Mouse (Mus musculus) forebrain, embryonic 13.5 days (tissue): Measurements from ENCODE around the gene Arid1a. TPM values are rescaled to one million over a fixed set of nuclear protein-coding genes. Genes with fewer than 3 reads are reported as not detected.

ENCODE experiments used
- ATAC-seq: fragments of 200-750 bp; cut with Nextera tagmentation; 2 replicates; pipeline ENCODE4 v1.8.0; 2017
- H3K27ac ChIP-seq: fragments of 300-500 bp; sonication (generic); 2 replicates; pipeline ENCODE4 v1.5.1; 2015; ENCODE audit warnings: inconsistent platforms, mild to moderate bottlenecking, moderate library complexity
- H3K27me3 ChIP-seq: fragments of 300-500 bp; sonication (generic); 2 replicates; pipeline ENCODE4 v1.6.1; 2015; ENCODE audit warnings: mild to moderate bottlenecking, inconsistent platforms
- H3K36me3 ChIP-seq: fragments of 300-500 bp; sonication (generic); 2 replicates; pipeline ENCODE4 v1.6.1; 2015; ENCODE audit warnings: mild to moderate bottlenecking, inconsistent platforms; ENCODE audit not compliant: poor library complexity, severe bottlenecking
- H3K4me1 ChIP-seq: fragments of 300-500 bp; sonication (generic); 2 replicates; pipeline ENCODE4 v1.6.1; 2015; ENCODE audit warnings: inconsistent platforms
- H3K4me2 ChIP-seq: fragments of 300-500 bp; sonication (generic); 2 replicates; pipeline ENCODE4 v1.6.1; 2015; ENCODE audit warnings: inconsistent platforms, mild to moderate bottlenecking, moderate library complexity
- H3K4me3 ChIP-seq: fragments of 300-500 bp; sonication (generic); 2 replicates; pipeline ENCODE4 v1.5.1; 2015; ENCODE audit warnings: mild to moderate bottlenecking, inconsistent platforms
- H3K9ac ChIP-seq: fragments of 300-500 bp; sonication (generic); 2 replicates; pipeline ENCODE4 v1.6.1; 2015; ENCODE audit warnings: mild to moderate bottlenecking, inconsistent platforms
- H3K9me3 ChIP-seq: fragments of 300-500 bp; sonication (generic); replicated peaks from 2 replicates; pipeline ENCODE4 v1.6.1; 2016; ENCODE audit warnings: inconsistent platforms
- WGBS: fragments of 180-500 bp; shearing (Covaris S2); methylation state at CpG from one replicate; pipeline ENCODE4 v1.1.7; 2015; 5-methylcytosine and 5-hydroxymethylcytosine counted together
- polyA plus RNA-seq: library from polyadenylated mRNA; unstranded; fragments of >200 nt; fragmentation: Nextera tagmentation; extraction: Ambion mirVana; gene quantifications from 2 replicates; pipeline ENCODE4 v1.2.1, GENCODE M21; 2015

Arid1a gene
- polyA plus RNA-seq, 1 experiment from 2014 or later = 44.7 TPM

GRCm38 (mm10) chr4:133688417-133689067 lies 68.0 kb downstream of the Arid1a start:
- Histone ChIP-seq H3K27me3 (no peaks in the 10 kb centered on the region), H3K27ac (no peak overlapping the region)
- 62% methylated on average over 7 of the region's 7 CpGs for WGBS

GRCm38 (mm10) chr4:133687126-133687525 lies 69.4 kb downstream of the Arid1a start:
- no peak for ATAC-seq
- H3K4me2 ChIP-seq = no peak overlapping the region
- peaks cover 26% of the 10 kb centered on the region for H3K4me1 ChIP-seq
- H3K4me3 ChIP-seq = no peak overlapping the region
- no peak overlapping the region for H3K9ac ChIP-seq
- peaks cover 99% of the 10 kb centered on the region for H3K36me3 ChIP-seq
- no peak overlapping the region for H3K27ac ChIP-seq
- H3K27me3 ChIP-seq = no peaks in the 10 kb centered on the region
- 85% methylated on average over 5 of the region's 5 CpGs for WGBS
- no peaks in the 10 kb centered on the region for H3K9me3 ChIP-seq

More at GRCm38 (mm10) chr4:133688417-133689067, 68.0 kb downstream of the Arid1a start:
- no peak overlapping the region for H3K4me3 ChIP-seq
- H3K9ac ChIP-seq = no peak overlapping the region
- peaks cover 26% of the 10 kb centered on the region for H3K4me1 ChIP-seq
- H3K36me3 ChIP-seq = peaks cover 100% of the 10 kb centered on the region
- H3K9me3 ChIP-seq = no peaks in the 10 kb centered on the region
- ATAC-seq = peak; percentile 59
- no peak overlapping the region for H3K4me2 ChIP-seq

DNA sequence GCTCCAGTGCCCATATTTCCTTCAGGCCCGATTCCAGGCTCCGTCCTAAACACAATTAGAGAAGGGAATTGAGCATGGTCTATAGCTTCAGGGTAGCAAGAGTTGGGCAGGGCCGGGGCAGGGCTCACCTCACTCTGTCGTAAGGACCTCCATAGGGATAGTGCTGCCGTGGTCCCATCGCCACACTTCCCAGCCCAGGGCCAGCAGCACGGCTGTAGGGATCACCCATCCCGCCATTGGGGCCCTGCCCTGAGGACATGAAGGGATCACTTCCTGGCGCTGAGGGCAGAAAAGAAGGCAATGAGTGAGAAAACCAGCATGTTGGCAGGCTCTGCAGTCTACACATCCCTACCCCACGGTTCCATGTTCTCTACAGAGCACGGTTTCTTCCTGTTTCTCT lies 70.1 kb downstream of the Arid1a start:
- Histone ChIP-seq H3K27ac (no peak overlapping the region), H3K36me3 (peaks cover 99% of the 10 kb centered on the region), H3K4me1 (peaks cover 26% of the 10 kb centered on the region), H3K27me3 (no peaks in the 10 kb centered on the region), H3K9ac (no peak overlapping the region), H3K9me3 (no peaks in the 10 kb centered on the region), H3K4me2 (no peak overlapping the region), H3K4me3 (no peak overlapping the region)
- 93% methylated on average over 11 of the region's 11 CpGs for WGBS
- ATAC-seq = no peak

DNA sequence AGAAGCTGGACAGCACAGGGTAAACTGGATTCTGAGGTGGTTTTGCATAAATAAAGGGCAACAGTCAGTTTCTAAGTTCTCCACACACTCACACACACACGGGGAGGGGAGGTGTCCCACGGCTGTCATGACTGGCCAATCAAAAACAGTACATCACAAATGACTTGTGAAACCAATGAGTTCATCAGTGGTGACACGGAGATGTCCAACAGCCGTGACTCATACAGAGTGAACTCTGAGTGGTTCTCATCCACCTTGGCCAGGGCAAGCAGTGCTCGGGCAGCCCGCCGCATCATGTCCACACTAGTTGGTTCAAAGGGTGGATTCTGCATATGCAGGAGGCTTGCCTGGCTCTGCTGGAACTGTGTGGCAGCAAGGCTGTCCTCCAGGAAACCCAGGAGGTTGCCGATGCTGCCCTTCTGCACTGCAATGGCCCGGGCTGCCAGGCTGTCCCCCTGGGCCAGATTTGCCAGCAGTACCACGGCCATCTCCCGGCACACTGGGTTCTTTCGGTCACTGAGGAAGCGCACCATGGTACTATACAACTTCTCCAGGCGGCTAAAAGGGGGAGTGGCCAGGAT lies 76.3 kb downstream of the Arid1a start:
- Histone ChIP-seq H3K9ac (no peak overlapping the region), H3K27me3 (no peaks in the 10 kb centered on the region), H3K4me3 (no peak overlapping the region), H3K36me3 (peaks cover 67% of the 10 kb centered on the region), H3K4me2 (no peak overlapping the region), H3K27ac (no peak overlapping the region), H3K9me3 (no peaks in the 10 kb centered on the region), H3K4me1 (peaks cover 26% of the 10 kb centered on the region)
- 87% methylated on average over 14 of the region's 14 CpGs for WGBS
- no peak for ATAC-seq

DNA sequence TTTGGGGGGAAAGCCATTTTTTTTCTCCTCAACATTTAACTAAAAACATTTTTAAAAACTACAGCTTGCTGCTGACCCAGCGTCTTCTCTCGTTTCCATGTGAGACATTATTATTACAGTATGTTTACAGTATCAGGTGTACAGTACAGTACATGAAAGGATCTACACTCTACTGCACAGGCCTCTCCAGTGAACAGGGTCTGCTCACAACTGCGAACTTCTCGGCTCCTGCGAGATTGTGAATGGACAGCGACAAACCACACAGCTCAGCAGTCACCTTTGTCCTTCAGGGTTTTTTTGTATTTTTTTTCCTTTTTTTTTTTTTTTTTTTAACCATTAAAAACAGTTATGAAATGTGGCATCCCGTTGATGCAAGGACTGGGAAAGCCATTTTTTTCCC lies 76.9 kb downstream of the Arid1a start:
- Histone ChIP-seq H3K4me3 (no peak overlapping the region), H3K4me2 (no peak overlapping the region), H3K27me3 (no peaks in the 10 kb centered on the region), H3K4me1 (peaks cover 30% of the 10 kb centered on the region), H3K9ac (no peak overlapping the region), H3K36me3 (peaks cover 61% of the 10 kb centered on the region), H3K27ac (no peak overlapping the region), H3K9me3 (no peaks in the 10 kb centered on the region)
- no peak for ATAC-seq
- WGBS = 88% methylated on average over 7 of the region's 7 CpGs

GRCm38 (mm10) chr4:133677266-133677665 lies 79.3 kb downstream of the Arid1a start:
- H3K27ac ChIP-seq = peak overlapping the region; percentile 75; the same call in 1 of the 2 replicates
- H3K27me3 ChIP-seq = no peaks in the 10 kb centered on the region
- peaks cover 47% of the 10 kb centered on the region for H3K4me1 ChIP-seq
- no peaks in the 10 kb centered on the region for H3K9me3 ChIP-seq
- H3K4me3 ChIP-seq = no peak overlapping the region
- H3K4me2 ChIP-seq = no peak overlapping the region
- 75% methylated on average over 7 of the region's 7 CpGs for WGBS
- peaks cover 38% of the 10 kb centered on the region for H3K36me3 ChIP-seq
- H3K9ac ChIP-seq = no peak overlapping the region
- ATAC-seq = no peak

DNA sequence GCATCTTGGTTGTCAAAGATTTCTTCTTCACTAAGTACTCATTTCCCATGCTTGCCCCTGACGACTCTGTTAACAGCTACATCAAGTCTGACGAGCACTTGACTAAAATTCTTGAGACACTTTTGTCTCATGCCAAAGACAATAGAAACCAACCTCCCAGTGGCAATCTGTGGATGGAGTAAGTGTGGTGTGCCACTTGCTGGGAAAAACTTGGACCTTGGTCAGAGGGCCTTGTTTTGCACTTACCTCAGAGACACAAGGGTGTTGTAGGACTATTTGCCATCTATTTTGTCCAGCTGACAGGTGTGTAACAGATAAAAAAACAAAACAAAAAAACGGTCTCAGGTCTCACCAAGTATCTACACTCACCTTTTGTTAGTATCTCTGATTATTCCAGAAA lies 80.4 kb downstream of the Arid1a start:
- no peak for ATAC-seq
- Histone ChIP-seq H3K9me3 (no peaks in the 10 kb centered on the region), H3K4me2 (peak overlapping the region; percentile 23; the same call in 1 of the 2 replicates), H3K36me3 (peaks cover 27% of the 10 kb centered on the region), H3K9ac (no peak overlapping the region), H3K4me1 (peaks cover 55% of the 10 kb centered on the region), H3K27me3 (no peaks in the 10 kb centered on the region), H3K27ac (peak overlapping the region; percentile 75), H3K4me3 (no peak overlapping the region)
- WGBS = 15% methylated on average over 3 of the region's 3 CpGs

DNA sequence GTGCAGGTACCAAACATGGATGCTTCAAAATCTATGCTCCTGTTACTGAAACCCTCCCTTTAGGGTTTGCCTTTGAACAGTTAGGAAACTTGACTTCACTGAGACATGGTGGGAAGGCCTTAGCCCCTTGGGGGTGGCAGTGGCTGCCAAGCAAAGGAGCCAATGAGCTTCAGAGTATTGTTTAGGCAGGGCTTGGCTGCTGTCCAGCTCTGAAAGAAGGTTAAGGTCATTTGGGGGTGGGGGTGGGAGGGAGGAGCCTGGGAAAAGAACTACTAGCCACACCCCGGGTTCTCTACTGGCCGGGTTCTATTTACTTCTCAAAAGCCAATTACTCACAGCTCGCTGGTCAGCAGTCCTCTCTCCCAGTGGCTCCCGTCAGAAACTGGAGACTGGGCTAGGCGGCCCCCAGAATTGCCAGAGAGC lies 81.0 kb downstream of the Arid1a start:
- ATAC-seq = peak; percentile 31; the same call in 1 of the 2 replicates
- Histone ChIP-seq H3K4me3 (no peak overlapping the region), H3K9ac (no peak overlapping the region), H3K4me2 (peak overlapping the region; percentile 23; the same call in 1 of the 2 replicates), H3K27me3 (no peaks in the 10 kb centered on the region), H3K9me3 (no peaks in the 10 kb centered on the region), H3K4me1 (peaks cover 60% of the 10 kb centered on the region), H3K36me3 (peaks cover 22% of the 10 kb centered on the region), H3K27ac (peak overlapping the region; percentile 75)
- WGBS = 2% methylated on average over 5 of the region's 5 CpGs

- peak overlapping the region; percentile 53 for H3K27ac ChIP-seq
- H3K9ac ChIP-seq = no peak overlapping the region
- no peak overlapping the region for H3K4me2 ChIP-seq
- ATAC-seq = no peak
- no peaks in the 10 kb centered on the region for H3K9me3 ChIP-seq
- peaks cover 9% of the 10 kb centered on the region for H3K36me3 ChIP-seq
- H3K27me3 ChIP-seq = no peaks in the 10 kb centered on the region
- H3K4me1 ChIP-seq = peaks cover 66% of the 10 kb centered on the region
- WGBS = 82% methylated on average over 8 of the region's 8 CpGs
- no peak overlapping the region for H3K4me3 ChIP-seq
These were observed 82.3 kb downstream of the Arid1a start for GRCm38 (mm10) chr4:133674331-133674695.

DNA sequence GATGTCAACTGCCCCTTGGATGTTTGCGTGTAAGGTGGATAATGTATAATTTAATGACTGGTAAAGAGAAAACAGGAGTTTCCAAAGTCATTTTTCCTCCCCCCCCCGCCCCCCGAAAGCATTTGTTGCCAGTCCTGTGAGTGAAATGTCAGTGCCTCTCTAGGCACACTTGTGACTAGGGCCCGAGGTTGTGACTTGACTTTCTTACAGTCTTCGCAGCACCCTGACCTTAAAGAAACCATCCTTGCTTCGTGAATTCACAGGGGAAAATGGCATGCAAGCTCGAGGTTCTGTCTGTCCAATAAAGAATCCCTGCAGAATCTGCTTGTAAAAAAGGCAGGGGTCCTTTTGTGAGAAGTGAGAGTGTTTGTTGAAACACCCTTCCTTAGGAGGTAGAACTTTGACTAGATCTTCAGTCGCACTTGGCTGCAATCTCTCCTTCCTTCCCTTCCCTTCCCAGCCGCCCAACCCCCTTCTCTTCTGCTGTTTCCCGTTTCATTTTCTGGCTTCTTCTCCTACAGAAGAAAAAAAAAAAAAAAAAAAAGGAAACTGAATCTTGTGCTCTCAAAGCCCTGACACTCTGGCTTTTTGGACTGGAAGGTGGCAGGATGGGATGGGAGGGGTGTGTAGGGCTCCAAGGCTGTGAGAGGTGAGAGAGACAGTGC lies 82.8 kb downstream of the Arid1a start:
- H3K4me3 ChIP-seq = 0 out of 2 replicates have a peak overlapping the region, but pooled peaks have one; percentile 74
- H3K27ac ChIP-seq = peak overlapping the region; percentile 53
- peak overlapping the region; percentile 83; the same call in 1 of the 2 replicates for H3K4me2 ChIP-seq
- peaks cover 7% of the 10 kb centered on the region for H3K36me3 ChIP-seq
- 44% methylated on average over 10 of the region's 10 CpGs for WGBS
- H3K9me3 ChIP-seq = no peaks in the 10 kb centered on the region
- no peak overlapping the region for H3K9ac ChIP-seq
- no peak for ATAC-seq
- peaks cover 66% of the 10 kb centered on the region for H3K4me1 ChIP-seq
- H3K27me3 ChIP-seq = no peaks in the 10 kb centered on the region

DNA sequence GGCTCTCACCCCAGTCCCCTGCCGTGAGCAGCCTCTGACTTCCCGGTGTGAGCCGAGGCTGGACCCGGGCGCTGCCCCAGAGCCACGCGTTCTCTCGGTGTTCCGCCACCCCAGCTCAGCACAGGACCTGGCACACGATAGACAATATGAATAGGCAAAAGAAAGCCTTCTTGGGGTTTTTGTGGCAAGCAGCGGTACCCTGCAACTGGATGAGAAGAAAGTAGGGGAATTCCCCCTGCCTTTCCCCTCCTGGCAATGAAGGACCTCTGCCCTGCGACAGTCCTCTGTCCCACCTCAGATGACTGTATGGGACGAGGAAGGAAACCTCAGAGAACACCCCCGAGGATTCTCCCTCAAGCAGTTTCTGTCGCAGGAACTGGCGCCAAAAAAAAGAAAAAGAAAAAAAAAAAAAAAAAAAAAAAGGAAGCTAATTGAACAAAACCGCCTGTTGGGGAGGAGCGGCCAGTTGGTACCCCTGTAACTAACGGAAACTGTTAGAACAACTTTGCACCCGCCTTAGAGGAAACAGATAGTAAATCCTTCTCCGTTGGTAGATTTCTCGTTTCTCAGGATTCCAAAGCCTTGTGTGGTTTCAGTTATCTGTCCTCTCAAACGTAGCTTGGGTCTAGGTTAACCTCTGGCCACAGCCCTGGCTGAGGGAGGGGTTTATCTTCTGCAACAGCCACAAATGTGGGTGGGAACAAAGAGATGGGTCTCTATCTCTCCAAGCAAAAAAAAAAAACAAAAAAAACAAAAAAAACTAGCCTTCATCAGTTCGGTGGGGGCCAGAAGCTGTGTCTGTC lies 83.5 kb downstream of the Arid1a start:
- Histone ChIP-seq H3K27me3 (no peaks in the 10 kb centered on the region), H3K36me3 (peaks cover 4% of the 10 kb centered on the region; the same call in 1 of the 2 replicates), H3K4me2 (peak overlapping the region; percentile 83), H3K27ac (peak overlapping the region; percentile 98), H3K9ac (peak overlapping the region; percentile 89), H3K9me3 (no peaks in the 10 kb centered on the region), H3K4me1 (peaks cover 62% of the 10 kb centered on the region), H3K4me3 (peak overlapping the region; percentile 74)
- 4% methylated on average over 24 of the region's 24 CpGs for WGBS
- no peak; the same call in 1 of the 2 replicates for ATAC-seq
